ENCODE assay signal across 7 mouse cellular contexts in genomic region chr11:61854988-61855411, GRCm38 (mm10). TPM values are rescaled to one million over a fixed set of nuclear protein-coding genes. Genes with fewer than 3 reads are reported as not detected.
DNase-seq lines count a peak whose midpoint lies in the region; ATAC-seq lines count a peak whose summit lies in the region.

Gene Ulk2, minus strand, starts transcription at chr11:61855073.

- peak; percentile 91 to 98 for DNase-seq in adrenal gland, adult (ENCODE audit: inconsistent age in 2 of 2, low spot score in 1 of 2)
- DNase-seq in embryo, embryonic 10 days (ENCODE audit: low spot score): peak; percentile 91
- peak; percentile 89 for DNase-seq in gastrocnemius, postnatal 14 days
- DNase-seq in left cerebral cortex, postnatal 10 days (ENCODE audit: extremely low spot score in 1 of 2, low spot score in 2 of 2): peak; percentile 87 to 94
- peak; percentile 90 for DNase-seq in right cerebral cortex, postnatal 4 days

- peak; percentile 76 for ATAC-seq in inflammation-experienced regulatory T-cells, adult 6 months
- peak; percentile 66 for ATAC-seq in megakaryocyte-erythroid progenitor cell, adult 5-6 weeks (replicated peaks; ENCODE audit: low FRiP score, low TSS enrichment, poor library complexity, severe bottlenecking)

- intact Hi-C loops in gastrocnemius, postnatal 14 days (cut with DNase I; ENCODE audit: low total_unique reads): no loop called here
- intact Hi-C loops in left cerebral cortex, postnatal 10 days (cut with DNase I): no loop called here

RNA-seq across cellular contexts. Expression of gene Ulk2, which starts in this region (rescaled TPM):
- 10 to 100 TPM; 54.6 to 55.8 TPM for total RNA-seq in gastrocnemius, postnatal 14 days (2021)
- 10 to 100 TPM in 2 of 3 experiments, 1 to 10 TPM in 1; 5.7 to 10.2 (median 10.1) TPM for polyA plus RNA-seq in inflammation-experienced regulatory T-cells, adult 6 months (2017; shearing (Covaris generic))
- 100 to 1,000 TPM; 106 to 114 TPM for total RNA-seq in left cerebral cortex, postnatal 10 days (2021)
- total RNA-seq in megakaryocyte-erythroid progenitor cell, adult 5-6 weeks (2014; fragmentation: Nextera tagmentation): 15.1 and 25.9 TPM in 2 replicates
- total RNA-seq in megakaryocyte-erythroid progenitor cell, adult 5-6 weeks (2017): 21.7 and 21.9 TPM in 2 replicates

Comparison
In these comparisons a context has a peak if more than half of its experiments do, and no peak if none do; other contexts are left out.
1. Peak in every context shown above with its lines: DNase-seq and ATAC-seq.